Mouse (Mus musculus): ENCODE results near the gene Ubxn11.
A peak's percentile ranks its signal among the peaks of the same experiment; 100 is the strongest.

The Ubxn11 gene

DNA sequence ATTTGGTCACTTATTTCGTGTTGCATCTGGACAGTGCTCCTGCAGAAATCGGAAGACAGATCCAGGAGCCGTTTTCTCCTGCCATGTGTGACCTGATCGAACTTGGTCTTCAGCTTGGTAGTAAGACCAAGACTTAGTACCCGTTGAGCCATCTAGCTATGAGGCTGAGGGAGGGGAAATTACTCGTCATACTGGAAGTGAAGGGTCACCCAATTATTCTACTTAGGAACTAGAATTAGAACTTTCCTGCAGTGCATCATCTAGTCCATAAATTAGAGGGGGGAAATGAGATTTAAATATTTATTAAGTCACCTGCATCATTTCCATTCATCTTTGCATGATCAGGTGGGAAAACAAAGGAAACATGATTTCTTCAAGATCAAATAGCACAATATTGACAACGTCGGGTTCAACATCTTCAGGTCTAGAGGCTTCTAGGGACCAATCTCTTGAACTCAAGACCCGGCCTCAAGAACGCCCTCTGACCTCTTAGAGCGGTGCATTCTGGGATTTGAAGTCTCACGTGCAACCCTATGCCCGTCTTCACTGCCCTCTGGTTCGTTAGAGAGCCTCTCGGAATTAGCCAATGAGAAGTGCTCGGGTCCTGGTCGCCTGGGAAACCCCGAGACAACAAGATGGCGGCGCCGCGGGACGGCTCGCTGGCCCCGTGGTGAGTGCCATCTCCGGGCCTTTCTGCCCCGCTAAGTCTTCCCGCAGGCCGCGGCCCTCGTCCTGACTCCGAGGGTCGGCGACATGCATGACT, at the start of gene Ubxn11:
TSS of gene Ubxn11 (plus strand) at position 592 of the 763 bp plus-strand sequence.
- peak; percentile 90 for DNase-seq

- no peak for DNase-seq
These were observed 48.8 kb upstream of the Ubxn11 start, which contains the start of gene Zfp683 for GRCm38 (mm10) chr4:134053538-134053937. Zfp683 (plus strand) TSS chr4:134053838.

DNA sequence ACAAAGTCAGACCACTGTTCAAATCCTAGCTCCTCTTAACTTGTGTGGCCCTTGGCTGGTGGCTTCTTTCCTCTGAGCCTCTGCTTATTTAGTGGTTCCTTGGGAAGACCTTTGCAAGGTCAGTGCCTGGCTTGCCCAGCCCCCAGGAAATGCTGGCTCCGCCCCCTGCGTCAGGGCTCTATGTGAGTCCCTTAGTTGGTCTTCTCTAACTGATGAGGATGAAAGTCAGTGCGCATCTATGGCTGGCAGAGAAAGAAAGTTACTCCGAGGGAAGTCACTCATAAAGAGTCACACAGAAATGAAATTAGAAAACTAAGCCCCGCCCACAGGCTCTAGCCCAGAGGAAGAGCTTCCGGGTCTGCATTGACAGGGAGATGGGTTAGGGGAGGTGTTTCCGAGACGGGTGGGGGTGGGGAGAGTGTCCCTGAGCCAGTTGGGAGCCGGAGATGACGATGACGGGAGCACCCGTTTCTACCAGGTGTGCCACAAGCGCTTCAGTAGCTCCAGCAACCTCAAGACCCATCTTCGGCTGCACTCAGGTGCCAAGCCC, 44.1 kb upstream of the Ubxn11 start:
- DNase-seq, result no peak

DNA sequence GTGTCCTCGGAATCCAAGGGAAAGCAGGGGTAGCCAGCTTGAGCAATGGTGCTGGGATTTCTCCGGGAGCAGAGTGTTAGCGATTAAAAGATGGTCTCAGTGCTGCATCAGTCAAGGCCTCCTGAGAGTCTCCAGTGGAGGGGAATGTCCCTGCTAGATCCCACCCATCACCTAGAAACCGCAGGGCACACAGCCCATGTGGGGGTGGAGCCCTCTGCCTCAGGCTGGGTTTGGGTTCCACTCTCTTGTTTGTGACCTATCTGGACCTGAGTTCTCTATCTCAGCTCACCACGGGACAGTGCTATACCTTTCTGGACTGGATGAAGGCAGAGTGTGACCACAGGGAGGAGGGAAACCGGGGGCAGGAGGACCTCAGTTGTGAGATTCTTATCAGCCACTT, 43.5 kb upstream of the Ubxn11 start:
- DNase-seq, result no peak

DNA sequence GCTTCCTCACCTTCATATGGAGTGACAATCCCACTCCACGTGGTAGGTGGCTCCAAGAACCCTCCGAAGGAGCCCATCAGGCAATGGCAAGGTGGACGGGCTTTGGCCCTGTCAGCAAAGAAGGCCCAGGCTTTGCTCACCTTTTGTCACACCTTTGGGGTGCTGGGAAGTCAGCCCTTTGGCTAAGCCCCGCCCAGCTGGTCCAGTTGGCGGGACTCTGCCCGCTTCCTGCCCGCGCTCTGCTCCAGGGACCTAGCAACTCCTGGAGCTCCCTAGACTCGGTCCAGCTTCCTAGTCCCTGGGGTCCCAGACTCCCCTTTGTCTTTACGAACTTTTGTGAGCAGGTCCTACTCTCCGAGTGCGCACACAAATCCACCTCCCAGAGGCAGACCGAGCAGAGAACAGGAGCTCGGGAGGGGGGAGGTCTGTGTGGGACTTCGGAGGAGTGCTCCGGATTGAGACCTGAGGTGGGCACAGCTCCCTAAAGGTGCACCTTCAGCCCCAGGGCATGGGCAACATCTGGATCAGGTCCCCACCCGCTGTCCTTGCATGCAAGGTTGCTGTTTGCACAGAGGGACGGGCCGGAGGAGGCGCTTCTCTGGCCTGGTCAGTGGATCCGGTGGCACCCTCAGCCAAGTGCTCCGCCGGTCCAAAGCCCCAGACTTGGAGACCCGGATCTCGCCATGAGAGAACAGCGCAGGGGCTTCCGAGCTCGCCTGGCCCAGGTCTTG, 42.1 kb upstream of the Ubxn11 start, which contains the start of gene Crybg2:
TSS of gene Crybg2 (plus strand) at position 681 of the 731 bp plus-strand sequence.
- DNase-seq, result no peak

DNA sequence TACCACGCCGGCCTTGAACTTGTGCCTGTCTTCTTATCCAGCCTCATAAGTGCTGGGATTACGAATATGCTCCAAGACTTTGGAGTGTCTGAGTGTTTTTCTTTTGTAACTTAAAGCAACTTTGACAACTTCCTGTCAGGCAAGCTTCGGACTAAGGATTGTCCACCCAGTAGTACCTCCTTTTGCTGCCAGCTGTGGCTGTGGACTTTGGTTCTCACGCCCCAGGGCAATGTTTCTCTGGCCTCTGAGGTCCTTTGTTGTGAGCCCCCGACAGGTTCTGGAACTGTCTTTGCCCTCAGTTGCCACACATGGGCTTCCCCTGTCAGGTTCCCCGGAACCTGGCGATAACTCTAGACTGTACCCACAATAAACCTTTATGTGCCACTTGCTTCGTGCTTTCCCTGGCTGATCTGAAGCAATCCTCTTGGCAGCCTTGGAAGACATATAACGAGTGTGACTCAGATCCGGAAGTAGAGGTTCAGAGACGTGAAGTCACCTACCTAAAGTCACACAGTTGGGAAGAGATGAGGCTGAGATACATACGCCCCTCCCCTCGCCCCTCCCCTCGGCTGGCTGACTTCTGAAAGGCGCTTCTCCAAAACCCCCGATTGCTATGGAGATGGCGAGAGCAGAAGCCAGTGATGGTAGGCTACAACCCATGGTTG, 41.1 kb upstream of the Ubxn11 start:
- DNase-seq, result peak; percentile 40

DNA sequence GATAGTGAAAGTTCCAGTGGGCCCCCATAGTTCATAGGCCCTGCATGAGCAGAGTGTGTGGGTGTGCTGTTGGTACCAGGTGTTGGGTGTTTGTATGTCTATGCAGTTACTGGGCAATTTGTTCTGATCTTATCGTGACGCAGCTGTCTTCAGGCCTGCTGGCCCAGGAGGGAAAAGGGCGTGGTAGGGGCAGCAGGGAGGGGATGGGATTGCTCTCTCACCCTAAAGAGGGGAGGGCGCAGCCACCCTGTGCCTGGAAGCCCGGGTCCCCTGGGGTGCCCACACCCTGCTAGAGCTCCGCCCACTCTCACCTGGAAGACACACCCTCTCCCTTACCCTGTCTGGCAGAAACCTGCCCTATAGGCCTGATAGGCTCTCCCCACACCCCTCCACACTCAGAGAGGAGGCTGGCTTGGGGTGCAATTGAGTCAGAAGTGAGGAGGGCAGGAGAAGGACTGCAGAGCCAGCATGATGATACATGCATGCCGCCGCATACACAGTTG, 40.4 kb upstream of the Ubxn11 start:
- no peak for DNase-seq

- no peak for DNase-seq
These were observed 39.8 kb upstream of the Ubxn11 start for GRCm38 (mm10) chr4:134062561-134062960.

DNA sequence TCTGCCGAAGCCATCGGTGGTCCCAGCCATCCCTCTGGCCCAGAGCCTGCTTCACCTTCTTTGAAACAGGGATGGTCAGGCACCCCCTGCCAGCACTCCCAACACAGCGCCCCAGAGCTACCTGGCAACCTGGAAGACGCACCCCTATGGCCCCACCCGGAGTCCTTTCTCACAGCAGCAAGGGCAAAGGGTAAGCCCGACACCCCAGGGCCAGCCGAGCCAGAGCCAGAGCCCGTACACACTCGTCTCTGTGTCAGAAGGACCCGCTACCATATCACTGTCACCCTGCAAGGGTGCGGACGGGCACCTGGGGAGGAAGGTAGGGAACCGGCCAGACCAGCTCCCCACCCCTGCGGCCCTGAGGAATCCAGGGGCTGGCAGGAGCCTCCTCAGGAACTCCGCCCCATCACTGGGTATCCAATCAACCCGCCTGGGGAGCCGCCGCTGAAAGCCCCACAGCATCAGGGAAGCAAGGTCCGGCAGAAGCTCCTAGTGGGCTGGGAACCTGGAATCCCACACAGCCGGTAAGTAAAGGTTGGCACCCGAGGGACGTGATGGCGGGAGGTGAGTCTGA, 36.9 kb upstream of the Ubxn11 start:
- peak; percentile 27 for DNase-seq

- DNase-seq, result peak; percentile 65
These were observed 35.0 kb upstream of the Ubxn11 start for GRCm38 (mm10) chr4:134067383-134067782.

GRCm38 (mm10) chr4:134067833-134068544, 34.4 kb upstream of the Ubxn11 start:
- no peak for DNase-seq

- DNase-seq, result no peak
These were observed 33.4 kb upstream of the Ubxn11 start for GRCm38 (mm10) chr4:134068793-134069580.

DNA sequence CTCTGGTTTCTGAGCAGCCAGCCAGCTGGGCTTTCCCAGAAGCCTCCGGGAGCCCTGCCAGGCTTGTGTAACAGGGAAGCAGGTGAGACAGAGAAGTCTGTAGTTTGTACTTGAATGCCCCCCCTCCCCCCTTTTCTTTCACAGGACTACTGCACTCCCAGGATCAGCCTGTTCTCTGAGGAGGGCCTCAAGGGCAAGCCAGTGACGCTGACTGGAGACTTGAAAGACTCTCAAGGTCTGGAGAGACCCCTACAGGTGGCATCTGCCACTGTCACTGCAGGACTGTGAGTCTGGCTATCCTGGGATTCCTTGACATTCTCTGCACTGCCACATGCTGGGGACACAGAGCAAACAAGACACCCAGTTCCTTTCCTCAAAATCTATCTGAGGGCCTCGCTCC, 23.7 kb upstream of the Ubxn11 start:
- peak; percentile 71 for DNase-seq

DNA sequence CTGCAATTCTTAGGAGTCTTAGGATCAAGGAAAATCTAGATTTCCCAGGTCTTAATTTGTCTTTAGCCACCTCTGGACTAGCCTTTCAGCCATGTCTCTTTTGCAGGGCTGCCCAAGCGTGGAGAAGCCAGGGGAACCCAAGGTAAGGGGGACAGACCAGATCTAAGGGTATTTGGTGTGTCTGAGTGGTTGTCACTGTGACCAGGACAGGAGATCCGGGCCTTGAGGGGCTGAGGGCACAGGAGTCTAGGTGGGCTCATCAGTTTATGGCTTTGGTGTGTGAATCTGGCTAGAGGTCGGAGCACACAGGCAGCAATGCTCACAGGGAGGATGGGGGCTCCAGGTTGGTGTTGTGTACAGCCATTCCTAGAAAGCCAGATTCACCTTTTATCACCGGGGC, 21.7 kb upstream of the Ubxn11 start:
- no peak for DNase-seq

DNA sequence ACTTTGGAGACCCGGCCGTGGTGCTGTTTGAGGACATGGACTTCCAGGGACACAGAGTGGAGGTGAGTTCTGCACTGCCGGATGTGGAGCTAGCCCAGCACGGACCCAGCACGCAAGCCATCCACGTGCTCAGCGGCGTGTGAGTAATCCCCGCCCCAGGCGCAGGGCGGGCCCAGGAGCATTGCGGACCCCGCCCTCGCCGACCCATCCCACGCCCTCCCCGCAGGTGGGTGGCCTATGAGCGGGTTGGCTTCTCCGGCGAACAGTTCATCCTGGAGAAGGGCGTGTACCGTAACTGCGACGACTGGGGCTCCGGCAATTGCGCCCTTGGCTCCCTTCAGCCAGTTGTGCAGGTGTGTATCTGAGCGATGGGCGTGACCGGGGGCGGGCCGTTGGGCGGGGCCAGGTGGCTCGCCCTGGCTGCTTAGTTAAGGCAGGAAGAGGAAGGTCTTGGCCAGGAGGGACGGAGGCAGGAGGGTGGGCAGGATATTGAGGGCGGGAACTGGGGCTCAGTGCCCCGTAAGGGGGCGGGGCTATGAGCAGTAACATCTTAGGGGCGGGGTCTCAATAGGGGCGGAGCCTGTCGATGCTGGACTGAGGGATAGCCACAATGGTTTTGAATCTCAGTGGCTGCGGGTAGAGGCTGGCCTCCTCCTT, 20.5 kb upstream of the Ubxn11 start:
- peak; percentile 92 for DNase-seq

GRCm38 (mm10) chr4:134082460-134082859, 19.9 kb upstream of the Ubxn11 start:
- DNase-seq, result no peak

DNA sequence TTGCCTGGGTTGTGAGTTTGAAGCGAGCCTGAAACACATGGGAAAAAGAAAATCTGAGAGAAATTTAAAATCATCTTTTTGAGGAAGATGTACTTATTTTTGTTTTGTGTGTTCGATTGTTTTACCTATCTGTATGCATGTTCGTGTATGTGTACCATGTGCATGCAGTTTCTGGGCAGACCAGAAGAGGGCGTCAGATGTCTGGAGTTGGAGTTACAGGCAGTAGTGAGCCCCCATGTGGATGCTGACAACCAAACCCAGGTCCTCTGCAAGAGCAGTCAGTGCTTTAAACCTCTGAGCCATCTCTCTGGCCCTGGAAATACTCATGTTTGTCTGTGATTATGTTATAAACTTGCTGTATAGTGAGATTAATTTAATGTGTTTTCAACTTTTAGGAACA, 17.4 kb upstream of the Ubxn11 start:
- DNase-seq, result no peak

DNA sequence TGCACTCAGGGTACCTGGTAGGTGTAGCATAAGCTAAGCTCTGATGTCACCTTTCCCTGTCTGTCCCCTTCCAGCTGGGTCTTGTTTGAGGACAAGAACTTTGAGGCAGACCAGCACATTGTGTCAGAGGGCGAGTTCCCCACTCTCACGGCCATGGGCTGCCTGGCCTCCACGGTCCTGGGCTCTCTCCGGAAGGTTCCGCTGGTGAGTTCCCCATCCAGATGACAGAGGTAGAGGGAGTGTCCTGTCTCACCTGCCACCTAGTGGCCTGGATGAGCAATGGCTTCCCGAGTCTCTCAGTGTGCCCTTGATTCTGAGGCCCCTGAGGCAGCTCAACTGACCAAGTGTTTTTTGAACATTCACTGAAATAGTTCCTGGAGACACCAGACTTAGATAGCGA, 15.0 kb upstream of the Ubxn11 start:
- peak; percentile 45 for DNase-seq

DNA sequence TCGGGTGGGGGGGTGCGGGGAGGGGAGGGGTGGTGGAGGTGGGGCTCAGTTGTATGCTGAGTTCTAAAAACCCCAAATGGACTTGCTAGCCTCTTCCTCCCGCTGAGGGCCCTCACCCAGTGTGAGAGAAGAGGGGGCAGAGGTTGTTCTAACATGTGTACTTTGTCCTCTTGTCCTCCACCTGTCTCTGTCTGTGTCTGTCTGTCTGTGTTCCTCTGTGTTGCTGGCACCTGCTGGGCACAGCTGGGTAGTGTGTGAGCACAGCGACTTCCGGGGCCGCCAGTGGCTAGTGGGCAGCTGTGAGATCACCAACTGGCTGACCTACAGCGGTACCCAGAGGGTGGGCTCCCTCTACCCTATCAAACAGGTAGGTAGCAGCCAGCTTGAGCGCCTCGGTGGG, 13.3 kb upstream of the Ubxn11 start:
- no peak for DNase-seq

DNA sequence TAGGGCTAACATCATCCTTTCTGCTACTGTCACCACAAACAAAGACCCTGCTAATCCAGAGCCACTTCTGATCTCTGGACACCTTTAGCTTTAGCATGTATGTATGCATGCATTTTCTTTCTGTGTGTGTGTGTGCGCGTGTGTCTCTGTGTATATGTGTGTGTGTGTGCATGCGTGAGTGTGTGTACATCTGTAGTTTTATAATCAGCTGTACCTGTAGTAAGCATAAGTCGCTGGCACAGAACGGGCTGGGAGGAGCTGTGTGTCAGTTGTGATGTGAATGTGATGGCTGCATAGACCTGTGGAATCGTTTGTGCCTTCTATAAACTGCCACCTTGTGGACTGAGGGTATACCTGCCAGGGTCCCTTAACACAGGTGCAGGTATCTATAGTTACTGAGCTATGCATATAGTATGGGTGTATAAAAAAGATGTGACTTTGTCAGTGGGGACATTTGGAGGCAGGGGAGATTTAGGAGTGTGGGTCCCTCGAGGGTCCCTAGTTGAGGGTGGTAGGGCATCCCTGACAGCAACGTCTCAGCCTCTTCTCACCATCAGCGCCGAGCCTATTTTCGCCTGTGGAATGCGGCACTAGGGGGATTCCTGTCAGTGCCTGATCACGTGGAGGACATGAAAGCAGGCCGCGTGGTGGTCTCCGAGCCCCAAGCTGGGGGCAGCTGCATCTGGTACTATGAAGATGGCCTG, 11.7 kb upstream of the Ubxn11 start:
- no peak for DNase-seq
